Mouse (Mus musculus): Measurements from ENCODE around the gene Dclre1c.

GRCm38 (mm10) chr2:3456590-3456989 lies 32.7 kb downstream of the Dclre1c start:
- TF ChIP-seq MAX (IDR thresholded peaks at IDR 0.05; ENCODE audit: low read depth) (no peak), REST (IDR thresholded peaks at IDR 0.05; ENCODE audit: insufficient read depth, insufficient read length) (no peak), POLR2A (IDR thresholded peaks at IDR 0.05; ENCODE audit: insufficient read length, low read depth) (no peak), POLR2AphosphoS2 (IDR thresholded peaks at IDR 0.05; ENCODE audit: insufficient read length, low read depth) (no peak), TCF12 (IDR thresholded peaks at IDR 0.05; ENCODE audit: insufficient read depth, poor library complexity, severe bottlenecking) (no peak), MYOD1 (IDR thresholded peaks at IDR 0.05; ENCODE audit: control insufficient read depth in 1 of 3, insufficient read length in 2 of 3, low read depth in 2 of 3) (no peak), USF1 (IDR thresholded peaks at IDR 0.05; ENCODE audit: low read depth) (no peak), CEBPB (IDR thresholded peaks at IDR 0.05; ENCODE audit: insufficient read depth, poor library complexity, severe bottlenecking) (no peak), E2F4 (IDR thresholded peaks at IDR 0.05; ENCODE audit: insufficient read depth) (no peak)
